Mouse (Mus musculus) cerebellum, postnatal 10 days (tissue): ENCODE results near the gene Nmbr.

Experiments
- DNase-seq, 2 experiments: peaks; one replicate each; pipeline ENCODE4 v3.0.0; 2021; ENCODE audit warnings: mixed read lengths in 2 of 2

The Nmbr gene

GRCm38 (mm10) chr10:14705072-14706066, at the start of gene Nmbr, which contains the start of gene Vta1:
TSS of gene Nmbr (plus strand) at chr10:14705591.
TSS of gene Vta1 (minus strand) at chr10:14705560.
- DNase-seq: peak; percentile 97 to 98

GRCm38 (mm10) chr10:14660875-14661274, 44.5 kb upstream of the Nmbr start:
- no peak for DNase-seq

GRCm38 (mm10) chr10:14666147-14666546, 39.2 kb upstream of the Nmbr start:
- no peak for DNase-seq

GRCm38 (mm10) chr10:14685663-14686062, 19.7 kb upstream of the Nmbr start:
- no peak for DNase-seq

- no peak for DNase-seq
These were observed 16.5 kb upstream of the Nmbr start for GRCm38 (mm10) chr10:14688785-14689442.

DNA sequence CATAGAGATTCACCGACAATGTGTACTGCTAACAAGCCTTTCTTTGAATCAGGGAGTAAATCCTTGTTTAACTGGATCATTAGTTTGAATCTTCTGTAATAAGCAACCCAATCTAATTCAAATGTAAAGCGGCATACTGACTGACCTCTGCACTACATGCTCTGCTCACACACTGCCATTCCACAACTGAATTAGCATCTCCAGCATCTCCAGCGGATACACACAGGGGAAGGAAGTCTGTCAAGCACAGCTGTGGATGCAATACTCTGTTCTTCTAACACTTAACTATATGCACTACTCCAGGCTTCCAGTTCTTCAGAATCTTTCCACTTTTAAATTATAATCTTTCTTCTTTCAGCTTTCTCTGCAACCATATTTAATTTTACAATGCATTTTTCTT, 15.0 kb upstream of the Nmbr start:
- DNase-seq: no peak

- DNase-seq: no peak
These were observed 2.2 kb upstream of the Nmbr start for GRCm38 (mm10) chr10:14703239-14703638.

- DNase-seq: no peak
These were observed 1.5 kb upstream of the Nmbr start for GRCm38 (mm10) chr10:14703830-14704420.

DNA sequence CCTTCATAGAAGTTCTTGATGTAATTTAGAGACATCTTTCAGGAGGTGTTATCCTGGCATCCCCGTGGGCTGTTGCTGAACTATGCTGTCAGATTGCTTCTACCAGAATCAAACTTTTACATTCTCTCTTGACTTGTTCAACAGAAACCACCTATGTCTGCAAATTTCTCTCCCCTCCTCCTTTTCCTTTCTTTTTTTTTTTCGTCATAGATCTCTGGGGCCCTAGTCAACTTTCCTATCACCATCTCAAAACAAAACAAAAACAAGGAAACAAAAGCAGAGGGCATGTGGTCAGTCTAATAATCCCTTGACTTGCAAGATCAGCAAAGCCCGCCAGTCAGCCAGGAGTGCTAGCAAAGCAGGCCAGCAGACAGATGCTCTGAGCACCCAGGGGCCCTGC, 12.7 kb downstream of the Nmbr start, which contains the start of gene Gje1:
Gene Gje1, minus strand, starts transcription at position 101 of the 400 bp plus-strand sequence.
- no peak for DNase-seq

DNA sequence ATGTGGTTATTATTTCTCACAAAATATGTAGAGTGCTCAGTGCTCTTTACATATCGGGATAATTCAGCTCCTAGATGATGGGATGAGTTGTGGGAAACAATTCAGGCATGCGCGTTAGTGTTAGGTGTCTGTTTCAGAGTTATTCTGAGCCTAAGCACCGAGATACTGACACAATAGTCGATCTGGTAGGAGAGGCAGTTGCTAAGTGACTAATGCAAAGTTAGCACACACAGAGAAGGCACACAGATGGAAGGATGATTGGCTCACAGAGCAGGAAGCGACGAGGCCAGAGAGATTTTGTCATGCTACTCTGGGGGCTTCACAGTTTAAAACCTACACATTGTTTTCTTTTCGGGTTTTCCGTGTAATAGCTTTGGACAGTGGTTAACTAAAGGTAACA, 20.3 kb downstream of the Nmbr start:
- DNase-seq: no peak

DNA sequence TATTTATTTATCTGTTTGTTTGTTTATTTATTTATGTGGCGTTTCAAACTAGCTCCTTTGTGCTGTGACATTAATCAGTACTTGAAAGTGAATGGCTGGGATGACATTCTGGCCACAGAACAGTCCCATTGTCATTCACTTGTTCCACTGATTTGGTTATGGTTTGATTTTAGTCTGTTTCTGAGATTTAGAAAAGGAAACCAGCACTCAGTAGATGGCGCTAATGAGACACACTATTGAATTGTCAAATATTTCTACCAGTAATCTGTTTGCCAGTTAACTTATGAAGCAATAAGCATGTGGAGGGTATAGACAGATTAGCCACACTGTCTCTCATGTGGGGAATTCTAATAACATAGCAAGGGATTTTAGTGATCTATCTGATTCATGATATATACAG, 28.9 kb downstream of the Nmbr start:
- DNase-seq: peak; percentile 68 to 84

GRCm38 (mm10) chr10:14759665-14760558, 54.5 kb downstream of the Nmbr start:
- DNase-seq: peak; percentile 12 to 17

DNA sequence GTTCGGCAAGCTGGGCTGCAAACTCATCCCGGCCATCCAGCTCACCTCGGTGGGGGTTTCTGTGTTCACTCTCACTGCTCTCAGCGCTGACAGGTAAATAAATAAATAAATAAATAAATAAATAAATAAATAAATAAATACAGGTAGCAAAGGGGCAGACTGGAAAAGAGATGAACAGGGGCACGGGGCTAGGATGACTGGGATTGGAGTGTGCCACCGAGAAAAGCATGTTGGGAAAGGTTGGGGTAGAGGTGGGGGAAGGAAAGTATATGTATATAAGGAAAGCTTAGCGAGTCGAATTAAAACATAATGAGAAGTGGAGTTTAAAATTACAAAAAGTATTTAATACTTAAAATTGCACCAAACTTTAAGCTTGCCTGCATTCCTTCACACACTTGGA, 55.2 kb downstream of the Nmbr start:
- no peak for DNase-seq

DNA sequence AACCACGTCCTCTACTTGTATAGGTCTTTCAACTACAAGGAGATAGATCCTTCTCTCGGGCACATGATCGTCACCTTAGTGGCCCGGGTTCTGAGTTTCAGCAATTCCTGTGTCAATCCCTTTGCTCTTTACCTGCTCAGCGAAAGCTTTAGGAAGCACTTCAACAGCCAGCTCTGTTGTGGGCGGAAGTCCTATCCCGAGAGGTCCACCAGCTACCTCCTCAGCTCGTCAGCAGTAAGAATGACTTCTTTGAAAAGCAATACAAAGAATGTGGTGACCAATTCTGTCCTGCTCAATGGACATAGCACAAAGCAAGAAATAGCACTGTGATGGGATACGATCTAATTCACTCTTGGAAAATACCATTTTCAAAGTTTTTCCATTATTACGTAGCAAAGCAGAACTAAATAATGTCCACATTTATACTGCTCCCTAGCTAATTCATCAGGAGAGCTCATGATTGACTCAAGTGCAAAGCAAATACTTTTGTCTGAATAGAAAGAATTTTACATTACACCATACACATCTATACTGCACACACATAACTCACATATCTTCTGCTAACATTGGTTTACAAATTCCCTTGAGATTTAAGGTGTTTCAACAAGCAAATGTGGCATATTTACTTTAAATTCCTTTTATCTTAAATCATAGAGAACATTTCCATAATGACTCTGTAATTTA, 65.0 kb downstream of the Nmbr start:
- no peak for DNase-seq

- peak; percentile 15 to 40 for DNase-seq
These were observed 69.1 kb downstream of the Nmbr start for GRCm38 (mm10) chr10:14774499-14774898.

DNA sequence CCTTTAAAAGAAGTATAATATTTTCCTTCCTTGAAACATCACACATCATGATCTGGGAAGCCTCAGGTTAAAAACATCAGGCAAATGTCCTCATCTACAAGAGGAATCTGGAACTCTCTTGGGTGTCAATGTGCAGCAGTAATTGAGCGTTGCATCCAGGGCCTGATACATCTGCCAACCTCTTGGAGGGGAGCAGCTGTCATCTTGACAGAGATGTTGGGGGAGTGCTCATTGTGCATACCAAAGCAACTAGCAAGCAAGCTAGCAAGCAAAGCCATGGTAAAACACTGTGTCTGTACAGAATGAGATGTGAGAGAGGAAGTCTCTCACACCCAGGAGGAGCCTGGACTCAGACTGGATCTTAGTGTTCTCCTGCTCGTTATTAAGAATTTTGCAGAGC, 84.6 kb downstream of the Nmbr start:
- peak; percentile 26 for DNase-seq

- no peak for DNase-seq
These were observed 111.6 kb downstream of the Nmbr start for GRCm38 (mm10) chr10:14816970-14817369.
